Mouse (Mus musculus): ENCODE data around the gene Pcgf6.

DNA sequence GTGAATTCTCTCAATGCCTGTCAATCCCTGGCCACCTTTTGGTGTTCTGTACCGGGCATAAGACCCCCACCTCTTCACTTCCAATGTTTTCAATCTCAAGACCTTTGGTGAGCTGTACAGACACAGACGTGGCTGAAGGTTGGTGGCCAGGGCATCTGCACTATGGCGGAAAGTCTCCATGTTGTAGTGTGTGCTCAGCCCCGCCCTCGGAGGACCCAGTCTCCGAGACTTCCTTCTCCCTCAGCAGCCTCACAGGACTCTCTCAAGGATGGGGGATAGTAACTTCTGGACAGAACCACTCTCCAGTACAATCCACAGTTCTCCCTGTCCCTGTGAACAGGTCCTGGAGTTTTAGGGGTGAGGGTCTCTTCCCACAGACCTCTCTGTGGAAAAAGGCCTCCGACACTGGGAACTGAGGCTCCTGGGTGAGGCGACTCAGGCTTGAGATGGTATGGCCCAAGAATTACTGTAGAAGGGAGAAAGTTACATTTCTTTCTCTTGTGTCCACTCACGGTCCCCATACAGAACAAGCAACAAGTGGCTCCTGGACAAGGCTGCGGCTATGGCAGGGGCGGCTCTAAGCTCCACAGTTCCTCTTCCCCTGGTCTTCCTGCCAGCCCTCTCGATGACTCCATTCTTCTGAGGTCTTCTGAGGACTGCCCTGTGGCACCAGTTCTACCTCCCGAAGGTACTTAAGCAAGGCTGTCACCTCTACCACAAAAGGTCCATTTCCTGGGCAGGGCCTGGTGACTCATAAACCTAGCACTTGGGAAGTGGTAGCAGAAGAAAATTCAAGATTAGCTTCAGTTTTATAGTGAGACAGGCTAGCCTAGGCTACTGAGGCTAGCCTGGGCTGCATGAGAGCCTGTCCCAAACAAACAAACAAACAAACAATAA is 65.7 kb downstream of the Pcgf6 start:
- TF ChIP-seq CTCF (IDR thresholded peaks at IDR 0.05; ENCODE audit: insufficient read depth, low read depth, low read length) (no peak), POLR2A (IDR thresholded peaks at IDR 0.05; ENCODE audit: insufficient read depth, low read depth, low read length) (no peak)
